Mouse (Mus musculus): ENCODE data around the gene Cab39l. TPM values are rescaled to one million over a fixed set of nuclear protein-coding genes. Genes with fewer than 3 reads are reported as not detected.

Gene Cab39l
- polyA plus RNA-seq, 1 experiment from 2014 or later, result 28.0 TPM

GRCm38 (mm10) chr14:59546162-59546880 is 105.5 kb downstream of the Cab39l start:
- H3K36me3 ChIP-seq (ENCODE audit: control insufficient read depth, insufficient read depth, low read length), result no peaks in the 10 kb centered on the region; the same call in 1 of the 2 replicates
- TF ChIP-seq EP300 (optimal IDR thresholded peaks at IDR 0.05) (no peak), CTCF (IDR thresholded peaks at IDR 0.05; ENCODE audit: low read depth) (no peak)
- 81% methylated on average over 7 of the region's 7 CpGs for WGBS
- H3K4me2 ChIP-seq (replicated peaks; ENCODE audit: low read depth), result no peak overlapping the region
- no peak overlapping the region for H3K27ac ChIP-seq (replicated peaks)
- no peak overlapping the region for H3K4me3 ChIP-seq (ENCODE audit: low read depth, low read length)
- no peaks in the 10 kb centered on the region for H3K27me3 ChIP-seq (ENCODE audit: control insufficient read depth, insufficient read depth, low read length)
- ATAC-seq (ENCODE audit: low FRiP score, low TSS enrichment) (no peak), DNase-seq (ENCODE audit: low spot score) (no peak)
- peaks cover 3% of the 10 kb centered on the region; the same call in 1 of the 2 replicates for H3K4me1 ChIP-seq (replicated peaks; ENCODE audit: control insufficient read depth, insufficient read depth)
- H3K9ac ChIP-seq (ENCODE audit: low read length), result no peak overlapping the region
- H3K9me3 ChIP-seq (ENCODE audit: control insufficient read depth, low read length), result no peaks in the 10 kb centered on the region

GRCm38 (mm10) chr14:59547530-59547929 is 106.8 kb downstream of the Cab39l start:
- TF ChIP-seq CTCF (IDR thresholded peaks at IDR 0.05; ENCODE audit: low read depth) (no peak), EP300 (optimal IDR thresholded peaks at IDR 0.05) (no peak)
- 54% methylated on average over 5 of the region's 5 CpGs for WGBS

GRCm38 (mm10) chr14:59548532-59548931 is 107.8 kb downstream of the Cab39l start:
- H3K4me2 ChIP-seq (replicated peaks; ENCODE audit: low read depth), result no peak overlapping the region
- 0 out of 2 replicates have a peak overlapping the region, but pooled peaks have one; percentile 35 for H3K27ac ChIP-seq (replicated peaks)
- H3K9me3 ChIP-seq (ENCODE audit: control insufficient read depth, low read length), result no peaks in the 10 kb centered on the region
- H3K27me3 ChIP-seq (ENCODE audit: control insufficient read depth, insufficient read depth, low read length), result no peaks in the 10 kb centered on the region
- H3K36me3 ChIP-seq (ENCODE audit: control insufficient read depth, insufficient read depth, low read length), result no peaks in the 10 kb centered on the region
- 27% methylated on average over 2 of the region's 2 CpGs for WGBS
- peaks cover 3% of the 10 kb centered on the region; the same call in 1 of the 2 replicates for H3K4me1 ChIP-seq (replicated peaks; ENCODE audit: control insufficient read depth, insufficient read depth)
- ATAC-seq (ENCODE audit: low FRiP score, low TSS enrichment) (no peak), DNase-seq (ENCODE audit: low spot score) (no peak)
- TF ChIP-seq CTCF (IDR thresholded peaks at IDR 0.05; ENCODE audit: low read depth) (no peak), EP300 (optimal IDR thresholded peaks at IDR 0.05) (no peak)
- no peak overlapping the region for H3K9ac ChIP-seq (ENCODE audit: low read length)
- H3K4me3 ChIP-seq (ENCODE audit: low read depth, low read length), result no peak overlapping the region

More at GRCm38 (mm10) chr14:59547530-59547929, 106.8 kb downstream of the Cab39l start:
- Histone ChIP-seq H3K36me3 (ENCODE audit: control insufficient read depth, insufficient read depth, low read length) (no peaks in the 10 kb centered on the region), H3K4me2 (replicated peaks; ENCODE audit: low read depth) (no peak overlapping the region), H3K4me1 (replicated peaks; ENCODE audit: control insufficient read depth, insufficient read depth) (peaks cover 3% of the 10 kb centered on the region; the same call in 1 of the 2 replicates), H3K9ac (ENCODE audit: low read length) (no peak overlapping the region), H3K27ac (replicated peaks) (no peak overlapping the region), H3K9me3 (ENCODE audit: control insufficient read depth, low read length) (no peaks in the 10 kb centered on the region), H3K4me3 (ENCODE audit: low read depth, low read length) (no peak overlapping the region), H3K27me3 (ENCODE audit: control insufficient read depth, insufficient read depth, low read length) (no peaks in the 10 kb centered on the region)
- DNase-seq (ENCODE audit: low spot score) (no peak), ATAC-seq (ENCODE audit: low FRiP score, low TSS enrichment) (peak; percentile 16; the same call in 1 of the 2 replicates)

- DNase-seq (ENCODE audit: low spot score) (no peak), ATAC-seq (ENCODE audit: low FRiP score, low TSS enrichment) (no peak)
- no peaks in the 10 kb centered on the region for H3K27me3 ChIP-seq (ENCODE audit: control insufficient read depth, insufficient read depth, low read length)
- H3K4me2 ChIP-seq (replicated peaks; ENCODE audit: low read depth), result no peak overlapping the region
- H3K27ac ChIP-seq (replicated peaks), result 0 out of 2 replicates have a peak overlapping the region, but pooled peaks have one; percentile 35
- no peaks in the 10 kb centered on the region for H3K9me3 ChIP-seq (ENCODE audit: control insufficient read depth, low read length)
- 37% methylated on average over 6 of the region's 6 CpGs for WGBS
- H3K9ac ChIP-seq (ENCODE audit: low read length), result no peak overlapping the region
- H3K4me3 ChIP-seq (ENCODE audit: low read depth, low read length), result no peak overlapping the region
- peaks cover 3% of the 10 kb centered on the region; the same call in 1 of the 2 replicates for H3K4me1 ChIP-seq (replicated peaks; ENCODE audit: control insufficient read depth, insufficient read depth)
- no peaks in the 10 kb centered on the region for H3K36me3 ChIP-seq (ENCODE audit: control insufficient read depth, insufficient read depth, low read length)
- TF ChIP-seq EP300 (optimal IDR thresholded peaks at IDR 0.05) (no peak), CTCF (IDR thresholded peaks at IDR 0.05; ENCODE audit: low read depth) (no peak)
Observed at GRCm38 (mm10) chr14:59549106-59549505, 108.3 kb downstream of the Cab39l start.

- ATAC-seq (ENCODE audit: low FRiP score, low TSS enrichment), result peak; percentile 85
- H3K27me3 ChIP-seq (ENCODE audit: control insufficient read depth, insufficient read depth, low read length), result no peaks in the 10 kb centered on the region; the same call in 1 of the 2 replicates
- H3K4me1 ChIP-seq (replicated peaks; ENCODE audit: control insufficient read depth, insufficient read depth), result peaks cover 3% of the 10 kb centered on the region; the same call in 1 of the 2 replicates
- DNase-seq (ENCODE audit: low spot score), result peak; percentile 79
- H3K36me3 ChIP-seq (ENCODE audit: control insufficient read depth, insufficient read depth, low read length), result no peaks in the 10 kb centered on the region
- H3K27ac ChIP-seq (replicated peaks), result peak overlapping the region; percentile 67; the same call in 1 of the 2 replicates
- WGBS, result 58% methylated on average over 2 of the region's 2 CpGs
- H3K4me3 ChIP-seq (ENCODE audit: low read depth, low read length), result no peak overlapping the region
- H3K9me3 ChIP-seq (ENCODE audit: control insufficient read depth, low read length), result no peaks in the 10 kb centered on the region
- TF ChIP-seq CTCF (IDR thresholded peaks at IDR 0.05; ENCODE audit: low read depth) (no peak), EP300 (optimal IDR thresholded peaks at IDR 0.05) (no peak)
- H3K4me2 ChIP-seq (replicated peaks; ENCODE audit: low read depth), result no peak overlapping the region
- no peak overlapping the region for H3K9ac ChIP-seq (ENCODE audit: low read length)
Observed at GRCm38 (mm10) chr14:59550841-59551240, 110.1 kb downstream of the Cab39l start.

- Histone ChIP-seq H3K27ac (replicated peaks) (no peak overlapping the region), H3K4me1 (replicated peaks; ENCODE audit: control insufficient read depth, insufficient read depth) (peaks cover 3% of the 10 kb centered on the region; the same call in 1 of the 2 replicates), H3K9ac (ENCODE audit: low read length) (no peak overlapping the region), H3K36me3 (ENCODE audit: control insufficient read depth, insufficient read depth, low read length) (no peaks in the 10 kb centered on the region), H3K9me3 (ENCODE audit: control insufficient read depth, low read length) (no peaks in the 10 kb centered on the region), H3K4me3 (ENCODE audit: low read depth, low read length) (no peak overlapping the region), H3K4me2 (replicated peaks; ENCODE audit: low read depth) (no peak overlapping the region), H3K27me3 (ENCODE audit: control insufficient read depth, insufficient read depth, low read length) (no peaks in the 10 kb centered on the region; the same call in 1 of the 2 replicates)
- ATAC-seq (ENCODE audit: low FRiP score, low TSS enrichment), result peak; percentile 38; the same call in 1 of the 2 replicates
- TF ChIP-seq EP300 (optimal IDR thresholded peaks at IDR 0.05), result no peak
- WGBS, result 32% methylated on average over 8 of the region's 8 CpGs
- DNase-seq (ENCODE audit: low spot score), result peak; percentile 50
Observed at GRCm38 (mm10) chr14:59551956-59552355, 111.2 kb downstream of the Cab39l start.
